ENCODE assay signal across 1 mouse cellular context in genomic region chr13:114344220-114344973, GRCm38 (mm10).
TF ChIP-seq lines count a peak whose summit lies in the region.

No protein-coding gene starts in this region.

TF ChIP-seq in CH12.LX, 34 proteins besides CTCF, POLR2A, EP300 and RAD21 (continued from another document):
- TF ChIP-seq CHD1 (IDR thresholded peaks at IDR 0.05; ENCODE audit: low read depth, low read length) (no peak), CHD2 (IDR thresholded peaks at IDR 0.05; ENCODE audit: low read length) (no peak)
